Mouse (Mus musculus) ES-E14 (cell line): ENCODE data around the gene Gm6408. TPM values are rescaled to one million over a fixed set of nuclear protein-coding genes. Genes with fewer than 3 reads are reported as not detected.

Source experiments
- total RNA-seq: library from RNA; depleted of rRNA; stranded (reverse); fragments of 300-350 nt; gene quantifications from 2 replicates; pipeline ENCODE4 v1.2.3, GENCODE M21; 2012; rRNA removed

Gene Gm6408
- total RNA-seq, 1 experiment = not detected

Other genes with a start within 250 kb of the Gm6408 start
- gene Wasf3, start 97.0 kb upstream of the Gm6408 start, total RNA-seq = 6.2 and 8.0 TPM in 2 replicates
- not detected in 2 replicates for gene Gm6370, start 9.4 kb downstream of the Gm6408 start, total RNA-seq
- not detected in 2 replicates for gene 4930449I24Rik, start 20.4 kb downstream of the Gm6408 start, total RNA-seq
- gene Gm3402, start 32.2 kb downstream of the Gm6408 start, total RNA-seq = not detected in 2 replicates
- gene Gm3404, start 43.8 kb downstream of the Gm6408 start, total RNA-seq = not detected in 2 replicates
- gene Gm3409, start 55.7 kb downstream of the Gm6408 start, total RNA-seq = not detected in 2 replicates
- not detected in 2 replicates for gene Gm3415, start 74.2 kb downstream of the Gm6408 start, total RNA-seq
- 0.37 TPM in 1 of 2 replicates, not detected in the other for gene Gpr12, start 103.3 kb downstream of the Gm6408 start, total RNA-seq